Mouse (Mus musculus) ZHBTc4 (cell line): ENCODE data around the gene Timm50.

Source experiments
- DNase-seq: peaks from one replicate; pipeline ENCODE4 v3.0.0-alpha.2; 2011; ENCODE audit warnings: low read depth, low spot score

Timm50 gene

GRCm38 (mm10) chr7:28326457-28326856 is 14.6 kb upstream of the Timm50 start:
- no peak for DNase-seq

GRCm38 (mm10) chr7:28325293-28325692 is 13.4 kb upstream of the Timm50 start:
- peak; percentile 47 for DNase-seq

- DNase-seq: no peak
These were observed 10.3 kb upstream of the Timm50 start for GRCm38 (mm10) chr7:28321974-28322720.

GRCm38 (mm10) chr7:28318714-28319113 is 6.8 kb upstream of the Timm50 start:
- no peak for DNase-seq

GRCm38 (mm10) chr7:28318036-28318435 is 6.2 kb upstream of the Timm50 start:
- DNase-seq: no peak

- peak; percentile 63 for DNase-seq
These were observed 534 bp downstream of the Timm50 start for GRCm38 (mm10) chr7:28311151-28311925.

GRCm38 (mm10) chr7:28309737-28310136 is 2.1 kb downstream of the Timm50 start:
- no peak for DNase-seq

- no peak for DNase-seq
These were observed 5.7 kb downstream of the Timm50 start for GRCm38 (mm10) chr7:28306216-28306615.

- no peak for DNase-seq
These were observed 6.2 kb downstream of the Timm50 start for GRCm38 (mm10) chr7:28305641-28306040.

GRCm38 (mm10) chr7:28301616-28302433 is 10.0 kb downstream of the Timm50 start, which contains the start of gene Dll3:
Gene Dll3, minus strand, starts transcription at chr7:28302238.
- DNase-seq: peak; percentile 68

GRCm38 (mm10) chr7:28298837-28299625 is 12.8 kb downstream of the Timm50 start:
- peak; percentile 93 for DNase-seq

- DNase-seq: peak; percentile 96
These were observed 17.4 kb downstream of the Timm50 start for GRCm38 (mm10) chr7:28294481-28294880.

GRCm38 (mm10) chr7:28290638-28291590 is 21.0 kb downstream of the Timm50 start, which contains the start of gene Selenov:
Gene Selenov, minus strand, starts transcription at chr7:28291186.
- peak; percentile 93 for DNase-seq

GRCm38 (mm10) chr7:28290165-28290564 is 21.7 kb downstream of the Timm50 start:
- peak; percentile 67 for DNase-seq

GRCm38 (mm10) chr7:28280630-28281029 is 31.2 kb downstream of the Timm50 start:
- DNase-seq: no peak

- DNase-seq: no peak
These were observed 33.6 kb downstream of the Timm50 start for GRCm38 (mm10) chr7:28278279-28278652.

GRCm38 (mm10) chr7:28277615-28278278 is 34.1 kb downstream of the Timm50 start, which contains the start of gene Eid2b:
Gene Eid2b, plus strand, starts transcription at chr7:28277739.
- DNase-seq: peak; percentile 96

GRCm38 (mm10) chr7:28277237-28277614 is 34.6 kb downstream of the Timm50 start:
- DNase-seq: no peak

- DNase-seq: peak; percentile 75
These were observed 40.1 kb downstream of the Timm50 start for GRCm38 (mm10) chr7:28271761-28272160.
